Mouse (Mus musculus) macrophage (primary cell): ENCODE results near the gene Ranbp10. TPM values are rescaled to one million over a fixed set of nuclear protein-coding genes. Genes with fewer than 3 reads are reported as not detected.

Source experiments
- H3K27ac ChIP-seq: fragments of 350-480 bp; formaldehyde crosslinking; 2 replicates; pipeline ENCODE4 v1.9.0; 2021
- H3K36me3 ChIP-seq: fragments of 350-480 bp; formaldehyde crosslinking; 2 replicates; pipeline ENCODE4 v1.9.0; 2021; ENCODE audit errors: inconsistent target
- H3K4me3 ChIP-seq: fragments of 350-480 bp; formaldehyde crosslinking; 2 replicates; pipeline ENCODE4 v1.9.0; 2021; ENCODE audit errors: inconsistent target
- H3K79me2 ChIP-seq: fragments of 350-480 bp; formaldehyde crosslinking; 2 replicates; pipeline ENCODE4 v1.9.0; 2021; ENCODE audit errors: inconsistent target
- WGBS: methylation state at CpG from one replicate; pipeline ENCODE4 v1.1.7; 2026; ENCODE audit warnings: inconsistent platforms; ENCODE audit not compliant: missing documents; 5-methylcytosine and 5-hydroxymethylcytosine counted together
- polyA plus RNA-seq: library from polyadenylated mRNA; stranded (reverse); fragments of 250-400 nt; gene quantifications from 3 replicates; pipeline ENCODE4 v1.2.4, GENCODE M21; 2018; ENCODE audit warnings: inconsistent platforms
- total RNA-seq, 78 experiments: library from RNA; depleted of rRNA; stranded (reverse); fragments of 250-400 nt; gene quantifications; 1 replicate in 9 of 78; 2 replicates in 24 of 78; 3 replicates in 43 of 78; 4 replicates in 2 of 78; pipeline ENCODE4 v1.2.4; 2018; ENCODE audit warnings: inconsistent platforms in 56 of 78

Ranbp10 gene
- total RNA-seq (2018; cell fraction: chromatin; rRNA removed), result 100 to 1,000 TPM in 5 of 26 experiments, 10 to 100 TPM in 21; 38.8 to 151 (median 78.5) TPM
- 10 to 100 TPM; 18.9 to 48.5 (median 31.8) TPM for total RNA-seq (2018; cell fraction: cytosol; rRNA removed)
- 100 to 1,000 TPM in 3 of 26 experiments, 10 to 100 TPM in 23; 34.2 to 108 (median 55.8) TPM for total RNA-seq (2018; cell fraction: nucleus; rRNA removed)
- polyA plus RNA-seq, result 16.5 to 33.9 TPM (median 23.7 TPM) in 3 replicates

DNA sequence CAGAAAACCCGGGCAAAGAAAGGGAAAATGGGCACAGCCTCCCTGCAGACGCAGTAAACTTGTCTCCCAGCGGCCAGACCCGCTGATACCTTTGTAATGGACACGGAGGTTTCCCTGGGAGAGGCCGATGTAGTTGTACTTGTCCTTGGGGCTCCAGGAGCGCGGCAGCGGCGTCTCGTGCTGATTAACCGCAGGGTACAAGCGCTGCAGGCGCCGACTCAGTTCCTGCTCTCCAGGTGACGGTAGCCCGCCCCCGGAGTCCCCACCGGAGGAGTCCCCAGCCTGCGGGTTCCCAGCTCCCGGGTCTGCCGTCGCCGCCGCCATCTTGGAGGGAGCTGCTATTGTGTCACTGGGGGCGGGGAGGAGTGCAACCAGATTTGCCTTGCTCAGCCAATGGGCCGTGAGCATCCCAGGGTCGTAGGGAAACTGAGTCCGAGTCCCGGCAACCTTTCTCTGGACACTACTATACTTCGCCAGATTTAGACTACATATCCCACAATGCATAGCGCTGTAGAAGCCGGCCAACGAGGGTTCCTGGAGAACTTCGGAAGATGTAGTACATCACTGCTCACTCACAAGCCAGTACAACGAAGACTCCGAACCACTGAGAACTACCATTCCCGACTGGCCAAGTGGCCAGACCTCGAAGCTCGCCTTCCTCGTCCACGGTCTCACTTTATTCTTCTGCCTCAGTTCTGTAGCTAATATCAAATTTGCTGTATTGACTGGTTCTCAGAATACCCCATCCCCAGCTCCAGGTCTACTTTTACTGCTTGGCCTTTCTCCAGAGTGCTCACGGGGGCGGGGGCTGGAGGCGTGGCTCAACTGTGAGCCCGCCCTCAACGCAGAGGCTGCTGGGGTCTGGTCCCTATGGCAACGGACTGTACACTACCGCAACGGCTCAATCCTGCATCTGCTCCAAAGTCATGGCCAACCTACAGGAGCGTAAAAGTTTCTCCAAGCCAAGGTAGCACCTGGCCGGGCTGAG lies at the start of gene Ranbp10, which contains the start of gene Tsnaxip1:
Gene Ranbp10, minus strand, starts transcription at position 490 of the 988 bp plus-strand sequence.
Gene Tsnaxip1, plus strand, starts transcription at position 871 of the 988 bp plus-strand sequence.
- Histone ChIP-seq H3K36me3 (0 out of 2 replicates have a peak, but pooled peaks cover 3% of the 10 kb centered on the region), H3K27ac (peak within 1 kb of the TSS; percentile 89), H3K4me3 (peak within 1 kb of the TSS; percentile 100), H3K79me2 (peaks cover 45% of the 10 kb centered on the region)
- under 1% methylated on average over 52 of the region's 52 CpGs for whole genome bisulfite sequencing

DNA sequence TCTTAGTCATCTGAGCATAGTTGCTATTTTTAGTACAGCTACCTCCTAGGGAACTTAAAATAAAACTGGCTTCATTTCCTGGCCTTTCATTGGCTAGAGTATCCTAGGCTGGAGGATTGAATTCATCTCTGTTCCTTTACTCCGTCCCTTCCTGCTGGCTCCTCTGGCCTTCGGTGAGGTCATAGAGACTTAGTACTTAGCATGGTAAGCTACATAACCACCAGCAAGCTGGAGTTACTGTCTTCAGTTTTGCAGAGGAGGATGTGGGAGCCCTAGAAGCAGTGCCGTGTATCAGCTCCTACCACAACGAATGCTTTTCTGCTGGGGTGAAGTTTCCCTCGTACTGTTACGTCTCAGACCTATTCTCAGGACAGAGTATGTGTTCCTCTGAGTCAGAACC lies 47.2 kb upstream of the Ranbp10 start:
- 84% methylated on average over 6 of the region's 6 CpGs for WGBS
- H3K4me3 ChIP-seq, result no peak overlapping the region
- peaks cover 61% of the 10 kb centered on the region for H3K79me2 ChIP-seq
- peaks cover 28% of the 10 kb centered on the region; the same call in 1 of the 2 replicates for H3K36me3 ChIP-seq
- no peak overlapping the region for H3K27ac ChIP-seq

DNA sequence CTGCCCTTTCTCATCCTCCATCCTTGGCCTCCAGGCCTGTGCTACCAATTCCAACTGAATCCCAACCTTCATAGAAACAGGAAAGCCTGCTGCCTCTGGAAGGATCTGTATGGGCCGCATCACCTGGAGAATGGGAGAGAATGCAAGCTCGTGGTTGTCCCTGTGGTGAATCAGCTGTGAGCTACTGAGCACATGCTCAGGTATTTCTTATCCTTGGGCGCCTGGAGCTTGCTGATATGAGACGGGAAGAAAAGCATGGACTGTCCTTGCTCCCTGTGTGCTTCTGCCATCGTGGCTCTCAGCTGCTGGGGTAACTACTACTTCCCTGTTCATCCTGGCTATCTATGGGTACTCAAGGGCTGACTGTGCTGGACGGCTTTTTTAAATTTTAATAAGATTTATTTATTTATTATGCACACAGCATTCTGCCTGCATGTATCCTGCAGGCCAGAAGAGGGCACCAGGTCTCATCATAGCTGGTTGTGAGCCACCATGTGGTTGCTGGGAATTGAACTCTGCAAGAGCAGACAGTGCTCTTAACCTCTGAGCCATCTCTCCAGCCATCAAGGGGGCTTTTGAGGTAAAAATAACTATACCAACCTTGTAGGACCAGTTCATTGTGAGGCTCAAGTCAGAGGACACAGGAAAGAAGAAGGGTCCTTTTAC lies 39.3 kb upstream of the Ranbp10 start:
- H3K4me3 ChIP-seq, result no peak overlapping the region
- peaks cover 10% of the 10 kb centered on the region; the same call in 1 of the 2 replicates for H3K36me3 ChIP-seq
- WGBS, result 88% methylated on average over 5 of the region's 6 CpGs
- H3K79me2 ChIP-seq, result peaks cover 100% of the 10 kb centered on the region
- H3K27ac ChIP-seq, result no peak overlapping the region

DNA sequence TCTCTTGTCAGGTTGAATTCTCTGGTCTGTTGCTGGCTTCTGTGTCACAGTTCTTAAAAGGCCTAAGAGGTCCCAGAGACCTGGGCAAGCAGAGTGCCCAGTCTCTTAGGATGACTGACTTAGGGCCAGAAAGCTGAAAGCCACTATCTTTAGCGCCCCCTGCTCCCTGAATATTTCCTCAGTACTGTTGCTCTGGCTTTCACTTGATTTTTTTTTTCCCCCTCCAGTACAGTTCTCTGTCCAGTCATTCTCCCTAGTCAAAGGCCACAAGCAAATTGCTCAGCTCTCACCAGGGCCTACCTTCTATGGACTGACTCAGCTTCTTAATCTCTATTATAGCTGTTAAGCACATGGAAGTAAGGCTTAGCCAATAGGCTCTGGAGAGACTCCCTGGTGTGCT lies 34.8 kb upstream of the Ranbp10 start:
- Histone ChIP-seq H3K4me3 (peak overlapping the region; percentile 67), H3K36me3 (0 out of 2 replicates have a peak, but pooled peaks cover 4% of the 10 kb centered on the region), H3K79me2 (peaks cover 74% of the 10 kb centered on the region), H3K27ac (peak overlapping the region; percentile 32; the same call in 1 of the 2 replicates)
- WGBS, result 0% methylated on average over 1 of the region's 1 CpGs

DNA sequence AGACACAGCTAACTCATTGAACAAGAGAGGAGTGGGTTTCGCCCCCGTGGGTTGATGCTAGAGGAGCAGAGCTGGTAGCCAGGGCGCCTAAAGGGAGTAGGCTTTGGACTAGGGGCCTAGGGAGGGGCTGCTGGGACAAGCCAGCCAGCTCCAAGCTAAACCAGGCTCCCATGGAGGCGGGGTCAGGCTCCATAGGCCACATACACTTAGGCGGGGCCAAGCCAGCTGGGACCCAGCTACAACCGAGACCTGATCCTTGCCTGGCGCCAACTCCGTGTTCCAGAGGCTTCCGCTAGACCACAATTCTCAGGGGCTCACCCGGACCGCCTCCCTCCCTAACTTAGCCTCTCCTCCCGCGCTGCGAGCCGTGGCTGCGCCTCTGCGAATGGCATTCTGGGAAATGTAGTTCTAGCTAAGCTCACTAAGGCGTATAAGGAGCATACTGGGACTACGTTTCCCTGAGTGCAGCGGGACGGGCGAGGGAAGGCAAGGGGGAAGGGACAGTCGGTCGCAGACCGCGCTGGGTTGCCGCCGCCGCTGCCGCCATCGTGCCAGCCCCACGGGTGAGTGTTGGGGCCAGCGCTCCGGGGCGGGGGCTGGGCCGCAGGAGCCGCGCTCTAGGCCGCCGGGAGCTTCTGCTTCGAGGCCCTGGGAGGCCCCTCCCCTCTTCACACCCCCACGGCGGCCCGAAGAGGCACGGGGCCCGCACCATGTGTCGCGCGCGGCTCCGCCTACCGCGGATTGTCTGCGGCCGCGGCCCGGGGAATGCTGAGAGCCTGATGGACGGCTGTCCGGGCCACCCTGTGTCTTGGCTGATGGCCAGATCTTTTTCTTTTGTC lies 33.2 kb upstream of the Ranbp10 start, which contains the start of gene Nutf2:
Gene Nutf2, plus strand, starts transcription at position 438 of the 839 bp plus-strand sequence.
- Histone ChIP-seq H3K4me3 (peak within 1 kb of the TSS; percentile 67), H3K79me2 (peaks cover 73% of the 10 kb centered on the region), H3K27ac (peak within 1 kb of the TSS; percentile 57), H3K36me3 (no peaks in the 10 kb centered on the region)
- WGBS, result 1% methylated on average over 55 of the region's 59 CpGs

DNA sequence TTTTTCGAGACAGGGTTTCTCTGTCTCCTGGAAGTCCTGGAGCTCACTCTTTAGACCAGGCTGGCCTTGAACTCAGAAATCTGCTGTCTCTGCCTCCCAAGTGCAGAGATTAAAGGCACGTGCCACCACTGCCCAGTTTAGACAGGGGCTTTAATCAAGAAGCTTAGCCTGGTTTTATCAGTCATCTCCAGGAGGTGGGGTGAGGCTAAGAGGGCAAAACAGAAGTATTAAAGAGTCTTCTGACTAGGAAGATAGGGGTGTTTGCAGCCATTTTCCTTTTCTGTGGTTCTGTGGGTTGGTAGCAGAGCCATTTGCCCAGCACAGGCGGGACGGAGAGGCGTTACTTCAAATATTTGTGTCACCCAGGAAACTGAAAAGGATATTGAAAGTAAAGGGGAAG lies 32.2 kb upstream of the Ranbp10 start:
- H3K27ac ChIP-seq, result peak overlapping the region; percentile 57
- 52% methylated on average over 5 of the region's 5 CpGs for WGBS
- H3K79me2 ChIP-seq, result peaks cover 63% of the 10 kb centered on the region
- no peaks in the 10 kb centered on the region for H3K36me3 ChIP-seq
- H3K4me3 ChIP-seq, result no peak overlapping the region; the same call in 1 of the 2 replicates

DNA sequence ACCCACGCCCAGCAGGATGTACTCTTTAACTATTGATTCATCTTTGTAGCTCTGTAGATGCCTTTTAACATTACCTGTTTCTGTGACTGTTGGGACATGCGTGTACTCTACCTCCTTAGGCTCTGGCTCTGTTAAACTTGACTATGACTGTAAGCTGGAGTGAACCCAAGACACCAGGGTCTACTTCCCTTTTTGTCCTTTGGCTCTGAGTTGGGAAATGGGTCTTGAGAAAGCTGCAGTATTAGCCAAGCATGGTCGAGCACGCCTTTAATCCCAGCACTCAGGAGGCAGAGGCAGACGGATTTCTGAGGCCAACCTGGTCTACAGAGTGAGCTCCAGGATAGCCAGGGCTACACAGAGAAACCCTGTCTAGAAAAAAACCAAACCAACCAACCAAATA lies 31.3 kb upstream of the Ranbp10 start:
- Histone ChIP-seq H3K36me3 (no peaks in the 10 kb centered on the region), H3K27ac (peak overlapping the region; percentile 57), H3K79me2 (peaks cover 54% of the 10 kb centered on the region), H3K4me3 (no peak overlapping the region)
- WGBS, result 11% methylated on average over 5 of the region's 5 CpGs

DNA sequence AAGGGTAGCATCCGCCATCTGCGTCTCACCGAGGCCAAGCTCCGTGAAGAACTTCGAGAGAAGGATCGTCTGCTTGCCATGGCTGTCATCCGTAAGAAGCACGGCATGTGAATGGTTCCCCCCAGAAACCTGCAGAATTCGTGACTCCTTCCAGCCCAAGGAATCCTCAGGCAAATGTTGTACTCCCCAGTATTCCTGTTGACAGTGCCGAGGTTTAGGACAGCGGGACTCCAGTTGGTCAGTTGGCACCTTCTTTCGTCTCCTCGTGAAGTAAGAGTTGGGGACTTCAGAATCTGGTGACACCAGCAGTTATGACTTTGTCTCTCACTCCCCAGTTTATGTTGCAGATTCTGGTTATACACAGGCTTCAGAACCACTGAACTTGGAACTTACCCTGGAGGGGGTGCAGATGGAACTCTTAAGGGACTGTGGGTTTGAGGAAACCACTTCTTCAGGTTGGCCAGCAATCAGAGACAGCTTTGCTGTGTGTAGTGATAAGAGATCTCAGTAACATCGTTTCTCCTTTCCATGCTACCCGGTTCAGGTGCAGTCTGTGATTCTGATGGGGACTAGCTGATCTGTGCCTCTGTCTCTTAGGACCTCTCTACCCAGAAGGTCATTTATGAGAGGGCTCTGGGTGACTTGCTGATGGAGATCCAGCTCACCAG lies 29.2 kb upstream of the Ranbp10 start:
- Histone ChIP-seq H3K36me3 (no peaks in the 10 kb centered on the region), H3K4me3 (peak overlapping the region; percentile 54), H3K79me2 (peaks cover 32% of the 10 kb centered on the region), H3K27ac (0 out of 2 replicates have a peak overlapping the region, but pooled peaks have one; percentile 17)
- WGBS, result 39% methylated on average over 15 of the region's 15 CpGs

DNA sequence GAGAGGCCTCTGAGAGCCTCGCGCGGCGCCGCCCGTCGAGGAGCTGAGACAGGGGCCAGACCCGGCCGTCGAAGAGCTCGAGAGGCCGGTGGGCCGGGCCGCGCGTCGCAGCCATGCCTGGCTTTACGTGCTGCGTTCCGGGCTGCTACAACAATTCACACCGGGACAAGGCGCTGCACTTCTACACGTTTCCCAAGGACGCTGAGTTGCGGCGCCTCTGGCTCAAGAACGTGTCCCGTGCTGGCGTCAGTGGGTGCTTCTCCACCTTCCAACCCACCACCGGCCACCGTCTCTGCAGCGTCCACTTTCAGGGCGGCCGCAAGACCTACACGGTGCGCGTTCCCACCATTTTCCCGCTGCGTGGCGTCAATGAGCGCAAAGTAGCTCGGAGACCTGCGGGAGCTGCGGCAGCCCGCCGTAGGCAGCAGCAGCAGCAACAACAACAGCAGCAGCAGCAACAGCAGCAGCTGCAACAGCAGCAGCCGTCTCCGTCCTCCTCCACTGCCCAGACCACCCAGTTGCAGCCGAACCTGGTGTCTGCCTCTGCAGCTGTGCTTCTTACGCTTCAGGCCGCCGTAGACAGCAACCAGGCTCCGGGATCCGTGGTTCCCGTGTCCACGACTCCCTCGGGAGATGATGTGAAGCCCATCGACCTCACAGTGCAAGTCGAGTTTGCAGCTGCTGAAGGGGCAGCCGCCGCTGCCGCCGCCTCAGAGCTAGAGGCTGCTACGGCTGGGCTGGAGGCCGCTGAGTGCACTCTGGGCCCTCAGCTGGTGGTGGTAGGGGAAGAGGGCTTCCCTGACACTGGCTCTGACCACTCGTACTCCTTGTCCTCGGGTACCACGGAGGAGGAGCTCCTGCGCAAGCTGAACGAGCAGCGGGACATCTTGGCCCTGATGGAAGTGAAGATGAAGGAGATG lies 28.4 kb upstream of the Ranbp10 start:
- Histone ChIP-seq H3K79me2 (peaks cover 27% of the 10 kb centered on the region), H3K27ac (peak overlapping the region; percentile 17; the same call in 1 of the 2 replicates), H3K36me3 (no peaks in the 10 kb centered on the region), H3K4me3 (peak overlapping the region; percentile 54)
- 1% methylated on average over 71 of the region's 71 CpGs for WGBS

DNA sequence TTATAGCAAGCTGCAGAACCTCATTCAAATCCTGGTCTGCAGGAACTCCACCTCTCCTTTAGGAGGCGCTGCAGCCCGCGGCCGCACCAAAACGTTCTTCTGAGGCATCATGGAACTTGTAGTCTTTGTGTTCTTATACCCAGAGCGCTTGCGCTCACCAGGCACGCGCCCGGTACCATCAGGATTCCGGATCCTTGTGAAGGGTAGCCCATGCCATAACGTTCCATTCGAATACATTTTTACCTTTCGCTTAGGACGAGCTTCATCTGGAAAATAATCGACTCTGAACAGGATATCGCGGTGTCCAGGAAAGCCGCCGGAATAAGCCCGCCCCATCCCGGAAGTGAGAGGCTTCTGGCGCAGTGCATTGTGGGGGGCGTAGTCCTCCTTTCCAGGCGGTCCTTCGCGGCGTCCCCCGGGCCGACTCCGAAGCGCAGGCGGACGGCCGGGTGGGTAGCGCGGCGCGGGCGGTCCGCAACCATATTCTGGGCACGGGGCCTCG lies 27.6 kb upstream of the Ranbp10 start, which contains the start of gene Thap11:
Gene Thap11, plus strand, starts transcription at position 418 of the 502 bp plus-strand sequence.
- Histone ChIP-seq H3K27ac (peak within 1 kb of the TSS; percentile 90), H3K4me3 (peak within 1 kb of the TSS; percentile 59), H3K79me2 (peaks cover 27% of the 10 kb centered on the region), H3K36me3 (no peaks in the 10 kb centered on the region)
- whole genome bisulfite sequencing, result 1% methylated on average over 43 of the region's 43 CpGs

DNA sequence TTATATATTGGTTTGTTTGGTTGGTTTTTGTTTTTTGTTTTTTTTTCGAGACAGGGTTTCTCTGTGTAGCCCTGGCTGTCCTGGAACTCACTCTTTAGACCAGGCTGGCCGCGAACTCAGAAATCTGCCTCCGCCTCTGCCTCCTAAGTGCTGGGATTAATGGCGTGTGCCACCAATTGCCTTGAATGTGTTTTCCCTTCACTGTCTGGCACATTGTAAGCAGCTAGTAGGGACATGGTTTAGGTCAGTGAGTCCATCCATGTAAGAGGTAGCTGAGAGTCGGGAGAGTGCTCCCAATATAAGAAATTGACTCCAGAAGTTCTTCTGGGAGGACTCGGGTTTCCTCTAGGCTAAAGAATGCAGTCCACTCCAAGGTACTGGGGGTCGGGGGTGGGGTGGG lies 27.2 kb upstream of the Ranbp10 start:
- H3K79me2 ChIP-seq, result peaks cover 27% of the 10 kb centered on the region
- peak overlapping the region; percentile 90; the same call in 1 of the 2 replicates for H3K27ac ChIP-seq
- WGBS, result 41% methylated on average over 8 of the region's 8 CpGs
- H3K36me3 ChIP-seq, result no peaks in the 10 kb centered on the region
- H3K4me3 ChIP-seq, result peak overlapping the region; percentile 59; the same call in 1 of the 2 replicates

DNA sequence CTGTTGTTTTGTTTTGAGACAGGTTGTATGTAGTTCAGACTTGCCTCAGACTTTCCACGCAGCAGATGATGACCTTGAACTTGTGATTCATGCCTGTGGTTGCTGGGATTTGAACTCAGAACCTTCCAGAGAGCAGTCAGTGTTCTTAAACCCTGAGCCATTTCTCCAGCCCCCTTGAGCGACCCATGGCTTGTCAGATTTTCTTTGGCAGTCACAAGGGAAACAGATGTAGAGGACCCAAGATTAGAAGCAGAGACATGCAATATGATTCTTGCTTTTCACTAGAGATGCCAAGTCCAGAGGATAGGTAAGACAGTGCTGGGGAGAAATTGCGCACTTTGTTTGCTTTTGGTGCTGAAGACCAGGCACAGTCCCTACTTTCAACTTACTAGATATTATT lies 26.0 kb upstream of the Ranbp10 start, which contains the start of gene Cenpt:
Gene Cenpt, minus strand, starts transcription at position 101 of the 400 bp plus-strand sequence.
- Histone ChIP-seq H3K36me3 (peaks cover 8% of the 10 kb centered on the region; the same call in 1 of the 2 replicates), H3K4me3 (peak within 1 kb of the TSS; percentile 91), H3K27ac (no peak within 1 kb of the TSS), H3K79me2 (peaks cover 27% of the 10 kb centered on the region)
- 93% methylated on average over 3 of the region's 3 CpGs for WGBS
